Mouse (Mus musculus) cerebellum, adult 11 months (tissue): ENCODE results near the gene Eef1akmt2.

Experiments used
- DNase-seq: peaks from one replicate; pipeline ENCODE4 v3.0.0; 2022

Gene Eef1akmt2

DNA sequence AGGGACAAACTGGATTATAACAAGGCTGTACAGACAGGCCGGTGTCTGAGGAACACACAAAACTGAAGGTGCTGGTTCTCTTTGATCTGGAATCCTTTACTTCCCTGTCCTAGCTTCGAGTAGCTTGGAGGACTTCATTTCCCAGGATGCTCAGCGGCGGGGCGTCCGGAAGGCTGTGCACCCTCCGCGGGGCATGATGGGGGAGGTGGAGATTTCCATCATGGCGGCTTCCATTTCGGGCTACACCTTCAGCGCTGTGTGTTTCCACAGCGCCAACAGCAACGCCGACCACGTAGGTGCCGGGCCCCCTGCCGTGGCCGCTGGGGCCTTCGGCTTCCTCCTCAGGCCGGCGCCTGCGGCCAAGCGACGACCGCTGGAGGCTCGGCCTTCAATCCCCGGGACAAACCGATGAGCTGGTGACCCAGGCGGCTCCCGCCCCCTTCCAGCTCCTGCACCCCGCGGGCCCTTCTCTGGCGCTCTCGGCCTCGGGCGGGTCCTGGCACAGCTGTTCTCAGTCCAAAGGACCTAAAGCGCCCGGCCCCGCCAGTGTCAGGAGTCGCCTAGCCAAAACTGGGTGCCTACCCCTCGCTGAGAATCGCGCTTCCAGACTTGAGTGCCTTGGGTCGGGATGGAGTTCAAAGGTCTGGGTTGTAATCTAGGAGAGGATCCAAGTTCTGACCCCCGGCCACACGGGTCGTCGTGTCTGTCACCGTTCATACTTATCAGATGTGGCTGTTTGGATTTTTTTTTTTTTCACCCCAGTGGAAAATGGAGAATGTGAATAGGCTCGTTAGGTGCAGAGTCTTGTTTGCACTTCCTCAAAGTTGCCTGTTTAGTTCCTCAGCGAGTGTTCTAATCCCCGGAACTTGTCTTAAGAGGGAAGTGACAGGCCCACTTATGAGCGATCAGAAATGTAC, 6.8 kb upstream of the Eef1akmt2 start, which contains the start of gene Abraxas2:
Gene Abraxas2 (plus strand): TSS at position 184 of the 917 bp plus-strand sequence.
- peak; percentile 81 for DNase-seq

DNA sequence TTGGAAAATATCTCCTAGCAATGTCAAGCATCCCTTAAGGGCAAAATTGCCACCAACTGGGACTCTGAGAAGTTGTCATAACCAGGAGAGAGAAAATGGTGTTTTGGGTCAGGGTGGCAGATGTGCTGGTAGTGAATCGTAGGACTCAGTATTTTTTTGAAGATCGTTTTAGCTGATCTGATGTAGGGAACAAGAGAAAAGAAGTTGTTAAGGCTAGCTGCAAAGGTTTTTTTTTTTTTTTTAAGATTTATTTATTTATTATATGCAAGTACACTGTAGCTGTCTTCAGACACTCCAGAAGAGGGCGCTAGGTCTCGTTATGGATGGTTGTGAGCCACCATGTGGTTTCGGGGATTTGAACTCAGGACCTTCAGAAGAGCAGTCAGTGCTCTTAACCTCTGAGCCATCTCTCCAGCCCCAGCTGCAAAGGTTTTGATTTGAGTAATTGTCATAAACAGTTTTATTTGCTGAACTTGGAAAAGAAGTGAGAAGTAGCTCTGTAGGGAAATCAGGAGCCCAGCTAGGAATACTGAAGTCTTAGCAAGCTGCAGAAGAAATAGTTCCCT, 5.7 kb upstream of the Eef1akmt2 start:
- no peak for DNase-seq

DNA sequence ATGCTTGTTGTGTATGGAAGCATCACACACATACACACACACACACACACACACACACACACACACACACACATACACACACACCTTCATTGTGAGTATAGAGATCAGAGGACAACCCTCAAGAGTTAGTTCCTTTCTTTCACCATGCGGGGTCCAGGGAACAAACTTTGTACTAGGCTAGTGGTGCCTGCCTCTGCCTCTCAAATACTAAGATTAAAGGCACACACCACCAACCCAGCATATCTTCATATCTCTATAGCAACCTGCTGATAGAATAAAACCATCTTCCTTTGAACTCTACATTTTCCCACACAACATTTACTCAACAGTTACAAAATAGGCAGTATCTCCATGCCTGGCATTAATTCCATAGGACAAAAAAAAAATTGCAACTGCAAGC, 3.6 kb upstream of the Eef1akmt2 start:
- DNase-seq = no peak

DNA sequence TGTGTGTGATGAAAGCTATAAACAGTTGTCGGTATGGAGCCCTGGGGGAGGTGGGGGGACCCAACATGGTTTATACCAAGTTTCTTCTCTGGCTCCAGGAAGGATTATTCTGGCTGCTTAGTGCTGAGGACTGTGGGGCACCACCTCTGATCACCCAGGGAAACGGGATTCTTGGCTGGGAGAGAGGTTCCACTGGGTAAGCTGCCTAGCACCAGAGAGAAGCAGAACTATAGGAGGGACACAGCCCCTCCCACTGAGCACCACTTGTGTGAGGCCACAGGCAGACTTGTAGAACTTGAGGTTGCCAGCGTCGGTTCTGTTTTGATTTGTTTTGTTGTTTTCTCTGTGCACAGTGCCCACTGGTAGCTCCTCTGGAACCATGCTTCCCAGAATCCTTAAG, 1.5 kb upstream of the Eef1akmt2 start:
- no peak for DNase-seq

DNA sequence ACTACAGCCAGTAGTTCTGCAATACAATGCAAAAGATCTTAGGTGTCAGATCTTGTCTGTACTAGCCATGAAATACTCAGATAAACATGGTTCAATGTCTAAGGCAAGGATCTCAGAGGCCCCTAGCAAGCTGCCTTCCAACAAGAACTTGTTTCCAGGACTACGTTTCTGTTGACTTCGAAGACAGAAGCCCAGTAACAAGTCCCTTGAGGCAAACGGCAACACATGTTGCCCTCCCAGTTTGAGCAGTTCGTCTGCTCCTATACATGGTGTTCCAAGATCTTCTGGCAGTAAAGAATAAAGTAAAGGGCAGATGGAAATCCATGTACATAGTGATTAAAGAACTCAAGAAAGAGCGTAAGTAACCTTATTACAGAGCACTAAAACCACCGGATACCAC, 888 bp upstream of the Eef1akmt2 start:
- no peak for DNase-seq

DNA sequence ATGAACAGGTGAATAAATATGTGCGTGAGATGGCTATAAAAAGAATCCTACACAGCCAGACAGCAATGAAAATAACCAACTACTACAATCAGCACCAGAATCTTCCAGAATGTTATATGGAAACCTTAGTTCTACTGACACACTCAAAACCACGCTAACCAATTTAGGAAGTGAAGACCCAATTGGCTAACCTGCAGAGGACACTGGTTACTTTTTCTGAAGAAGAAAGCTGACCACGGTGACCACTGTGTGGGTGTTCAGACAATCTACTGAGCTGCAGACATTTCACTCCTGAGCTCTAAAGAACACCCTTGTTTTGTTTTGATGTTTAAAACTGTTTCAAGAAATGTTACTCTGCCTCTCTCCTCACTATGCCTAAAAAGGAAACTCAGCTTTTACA, 9.3 kb downstream of the Eef1akmt2 start:
- DNase-seq = no peak

DNA sequence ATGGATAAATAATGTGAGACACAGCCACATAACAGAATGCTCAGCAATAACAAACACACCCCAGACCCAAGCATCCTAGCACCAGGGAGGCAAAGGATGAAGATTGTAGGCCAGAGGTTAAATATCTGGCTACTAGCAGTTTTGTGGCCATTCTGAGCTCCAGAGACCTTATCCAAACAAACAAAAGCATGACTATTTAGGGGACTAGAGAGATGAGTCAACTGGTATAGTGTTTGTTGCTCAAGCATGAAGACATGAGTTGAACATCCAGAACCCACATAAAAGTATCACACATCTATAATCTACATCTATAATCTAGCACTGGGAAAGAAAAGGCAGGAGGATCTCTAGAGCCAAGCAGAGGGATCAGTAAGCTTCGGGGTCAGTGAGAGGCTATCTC, 10.0 kb downstream of the Eef1akmt2 start:
- DNase-seq = no peak

DNA sequence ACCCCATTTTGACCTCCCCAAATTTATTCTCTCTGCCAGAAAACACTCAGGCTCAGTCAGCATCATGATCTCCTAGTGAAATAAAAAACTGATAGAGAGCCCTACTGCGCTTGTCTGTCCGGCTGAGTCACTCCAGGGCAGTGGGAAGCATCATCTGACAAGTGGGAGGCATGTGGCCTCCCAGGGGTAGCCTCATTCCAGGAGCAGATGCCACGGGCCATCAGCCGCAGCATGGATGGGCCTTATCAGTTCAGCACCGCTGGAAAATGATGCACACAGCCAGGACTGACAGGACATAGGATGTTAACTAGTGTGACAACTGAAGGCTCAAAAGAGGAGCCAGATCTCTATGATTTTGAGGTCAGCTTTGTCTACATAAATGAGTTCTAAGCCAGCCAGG, 11.2 kb downstream of the Eef1akmt2 start:
- DNase-seq = no peak

DNA sequence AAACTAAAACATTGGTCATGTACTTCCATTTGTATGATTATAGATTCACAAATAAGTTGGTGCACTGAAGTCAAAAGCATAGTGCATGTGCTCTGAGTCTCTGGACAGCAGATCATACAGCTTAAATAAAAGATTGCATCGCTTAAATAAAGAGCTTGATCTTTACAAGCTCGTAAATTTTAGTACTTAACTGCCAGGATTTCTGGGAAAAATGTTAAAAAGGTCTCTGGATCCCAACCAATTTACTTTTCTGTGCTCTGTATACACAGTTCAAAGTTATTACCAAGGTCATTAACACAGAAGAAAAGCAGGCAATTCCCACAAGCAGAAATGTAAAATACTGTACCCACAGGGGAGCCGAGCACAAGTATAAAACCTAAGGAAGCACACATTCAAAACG, 21.5 kb downstream of the Eef1akmt2 start:
- DNase-seq = no peak

DNA sequence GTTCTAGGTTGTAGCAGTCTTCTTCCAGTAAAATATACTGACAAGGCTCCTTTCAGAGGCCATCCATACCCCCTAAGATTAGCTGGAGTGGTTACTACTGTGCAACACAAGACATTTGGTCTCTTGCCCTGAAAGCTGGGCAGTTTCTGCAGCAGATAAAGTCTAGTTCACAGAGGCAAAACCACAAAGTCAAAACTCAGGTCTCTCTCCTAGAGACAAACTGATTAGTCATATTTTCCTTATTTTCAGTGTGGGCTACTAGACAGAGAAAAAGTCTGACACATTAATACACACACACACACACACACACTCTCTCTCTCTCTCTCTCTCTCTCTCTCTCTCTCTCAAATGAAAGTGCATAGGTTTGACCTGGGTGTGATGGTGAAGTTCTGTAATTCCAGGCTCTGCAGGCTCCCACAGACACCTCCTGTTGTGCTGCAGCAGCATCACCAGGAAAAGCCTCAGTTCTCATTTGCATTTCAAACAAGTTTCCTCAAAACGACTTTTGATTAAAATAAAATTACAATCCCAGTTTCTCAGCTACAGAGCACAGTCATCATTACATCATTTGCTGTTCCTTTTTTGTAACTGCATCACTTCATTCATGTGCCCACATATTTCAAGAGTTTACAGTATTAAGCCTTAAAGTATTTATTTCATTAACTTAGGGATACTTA, 28.0 kb downstream of the Eef1akmt2 start:
- DNase-seq = no peak

DNA sequence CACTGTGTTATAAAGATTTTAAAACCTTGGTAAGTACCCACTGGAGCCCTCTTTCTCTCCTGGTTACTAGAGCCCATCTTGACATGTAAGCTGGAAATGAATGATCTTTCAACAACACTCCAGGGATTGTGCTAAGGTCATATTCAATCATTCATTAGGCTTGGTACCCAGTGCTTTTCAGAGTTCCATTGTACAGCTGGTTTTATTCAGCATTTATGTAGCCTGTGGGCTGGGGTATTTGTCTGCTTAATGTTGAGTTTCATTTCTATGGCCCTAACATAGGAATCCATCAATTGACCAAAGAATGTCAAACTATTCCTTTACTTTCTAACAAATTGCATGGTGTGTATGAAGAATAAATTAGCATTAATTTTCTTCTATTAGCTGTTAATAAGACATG, 28.6 kb downstream of the Eef1akmt2 start:
- DNase-seq = no peak

DNA sequence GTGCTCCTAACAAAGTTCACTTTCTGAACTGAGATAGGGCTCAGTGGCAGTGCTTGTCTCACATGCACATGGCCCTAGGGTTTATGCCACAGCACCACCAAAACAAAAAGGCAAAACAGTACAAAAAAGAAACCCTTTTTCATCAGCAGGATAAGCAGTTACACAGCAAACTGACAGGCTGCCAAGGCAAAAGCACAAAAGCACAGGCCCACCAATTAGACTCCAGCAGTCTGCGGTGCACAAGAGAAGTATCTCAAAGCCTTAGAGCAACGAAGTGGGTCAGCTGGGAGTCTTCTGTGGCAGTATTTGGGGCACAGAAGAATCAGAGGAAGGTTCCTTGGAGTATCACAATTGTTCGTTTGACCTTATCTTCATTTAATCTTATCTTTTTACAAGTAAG, 31.8 kb downstream of the Eef1akmt2 start:
- no peak for DNase-seq

DNA sequence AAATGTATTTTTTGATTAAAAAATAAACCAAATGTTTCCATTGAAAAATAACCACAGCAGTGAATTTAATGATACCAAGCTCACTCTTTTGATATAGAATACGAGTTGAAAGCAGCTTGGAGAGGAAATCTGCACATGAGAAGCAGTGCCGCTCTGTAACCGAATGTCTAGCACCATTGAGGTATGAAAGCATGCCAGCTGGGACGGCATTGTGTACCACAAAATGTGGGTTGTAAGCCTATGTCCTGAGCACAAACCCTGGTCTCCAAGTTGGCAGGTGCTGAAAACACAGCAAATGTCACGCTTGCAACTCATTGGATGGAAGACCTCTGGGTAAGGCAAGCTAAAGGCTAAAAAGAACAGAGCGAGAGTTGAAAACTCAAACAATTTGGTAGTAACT, 35.4 kb downstream of the Eef1akmt2 start:
- no peak for DNase-seq

DNA sequence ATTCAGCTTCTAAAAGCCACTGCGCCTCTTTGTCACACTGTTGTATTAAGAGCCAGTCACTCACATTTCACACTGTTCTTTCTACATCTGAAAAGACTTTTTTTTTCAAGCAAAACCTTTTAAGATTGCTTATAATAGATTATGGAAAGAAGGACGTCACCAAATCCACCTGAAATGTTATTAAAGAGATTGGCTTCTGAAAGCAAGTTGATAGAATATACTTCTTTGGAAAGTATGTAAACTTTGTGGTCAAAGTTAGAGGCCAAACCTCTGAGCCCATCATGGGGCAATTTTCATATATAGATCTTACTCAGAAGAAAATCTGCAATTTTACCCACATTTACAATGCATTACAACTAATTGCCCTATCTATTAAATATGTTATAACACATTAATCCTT, 35.9 kb downstream of the Eef1akmt2 start:
- DNase-seq = no peak

DNA sequence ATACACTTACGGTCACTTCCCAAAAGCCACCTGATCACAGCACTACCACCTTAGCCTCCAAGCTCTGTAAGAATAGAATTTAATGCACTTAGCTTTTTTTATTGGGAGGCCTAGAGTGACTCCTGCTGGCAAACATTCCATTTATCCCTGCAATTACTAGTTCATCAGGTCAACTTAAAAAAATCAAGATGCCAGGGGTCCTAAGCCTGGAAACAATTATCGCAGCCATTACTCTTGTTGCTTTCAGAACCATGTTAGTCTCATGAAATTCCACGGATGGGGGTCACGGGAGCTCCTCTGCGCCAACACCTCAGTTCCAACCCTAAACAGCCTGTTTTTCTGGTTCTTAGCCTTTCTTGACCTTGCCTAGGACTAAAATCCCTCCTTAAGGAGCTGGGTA, 37.4 kb downstream of the Eef1akmt2 start:
- DNase-seq = peak; percentile 6

DNA sequence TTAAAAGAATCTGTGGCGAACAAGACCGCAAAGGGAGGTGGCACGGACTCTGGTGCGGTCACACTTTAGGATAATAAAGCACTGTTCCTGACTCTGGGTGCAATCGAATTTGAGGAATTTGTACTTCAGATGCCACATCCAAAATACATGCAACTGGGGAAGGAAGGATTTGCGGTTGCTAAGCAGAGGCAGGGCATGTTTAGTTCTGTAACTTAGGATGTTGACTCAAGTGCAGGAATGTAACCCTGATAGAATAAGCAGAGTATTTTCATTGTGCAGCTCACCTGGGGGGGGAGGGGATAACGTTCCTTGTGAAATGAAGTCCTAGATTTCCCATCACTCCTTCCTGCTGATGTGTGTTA, 38.4 kb downstream of the Eef1akmt2 start:
- DNase-seq = no peak

DNA sequence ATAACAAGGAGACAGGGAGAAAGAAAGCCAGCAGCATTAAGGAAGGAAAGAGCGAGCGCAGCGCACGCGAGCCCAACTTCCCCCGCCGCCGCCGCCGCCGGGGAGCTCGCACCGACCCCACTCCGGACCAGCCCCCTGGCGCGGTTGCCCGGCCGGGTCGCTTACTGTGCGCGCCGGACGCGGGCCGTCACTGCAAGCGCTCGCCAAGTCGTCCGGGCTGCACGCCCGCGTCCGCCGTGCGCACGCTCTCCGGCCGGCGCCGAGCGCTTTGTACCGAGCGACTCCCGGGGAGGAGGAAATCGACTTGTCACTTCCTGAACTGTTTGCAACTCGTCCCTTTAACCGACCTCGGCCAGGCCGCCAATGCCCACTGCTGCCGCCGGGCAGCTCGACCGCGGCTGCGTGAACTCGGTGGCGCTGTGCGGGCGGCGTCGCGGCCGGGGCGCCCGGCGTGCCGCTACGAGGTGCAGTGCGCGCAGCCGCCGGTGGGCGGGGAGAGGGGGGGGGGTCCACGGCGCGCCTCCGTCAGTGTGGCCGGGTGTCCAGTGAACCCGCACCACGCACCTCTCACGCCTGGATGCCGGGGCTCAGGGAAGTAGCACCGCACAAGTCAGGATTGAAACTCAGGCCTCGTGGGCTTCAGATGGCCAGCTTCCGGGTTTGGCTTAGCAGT, 38.9 kb downstream of the Eef1akmt2 start, which contains the start of gene Fam53b:
Gene Fam53b (minus strand): TSS at position 471 of the 673 bp plus-strand sequence.
- peak; percentile 79 for DNase-seq

DNA sequence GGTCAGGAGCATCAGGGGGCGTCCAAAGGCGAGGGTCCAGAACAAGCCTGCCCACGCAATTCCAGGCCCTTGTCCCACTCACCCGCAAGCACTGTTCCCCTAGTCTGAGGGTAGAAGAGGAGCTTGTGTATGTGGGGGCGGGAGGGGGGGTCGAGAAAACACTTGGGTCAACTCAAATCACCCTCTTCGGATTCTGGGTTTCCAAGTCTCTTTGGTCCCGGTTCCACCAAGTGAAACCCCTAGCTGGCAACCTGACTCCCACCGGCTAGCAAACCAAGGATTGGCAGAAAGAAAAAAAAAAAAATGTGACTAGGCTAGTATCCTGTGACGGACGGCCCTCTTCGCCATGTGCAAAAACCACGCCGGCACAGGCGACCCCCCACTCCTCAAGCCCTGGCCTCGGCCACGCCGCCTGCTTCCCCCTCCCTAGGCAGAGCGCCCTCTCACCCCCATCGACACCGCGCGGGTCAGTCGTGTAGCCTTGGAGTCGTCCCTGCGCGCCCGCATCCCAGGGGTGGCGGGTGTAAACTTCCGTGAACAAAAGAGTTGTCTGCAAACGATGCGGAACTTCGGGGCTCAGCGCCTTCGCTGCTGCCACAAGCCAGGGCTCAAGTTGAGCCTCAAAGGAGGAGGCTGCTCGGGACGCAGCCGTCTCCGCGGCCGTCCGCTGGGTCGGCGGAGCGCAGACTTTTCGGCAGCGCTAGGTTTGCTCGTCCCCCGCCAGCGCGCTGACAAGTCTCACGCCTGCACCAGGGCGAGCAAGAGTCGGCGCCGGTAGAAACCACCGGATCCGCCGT, 39.7 kb downstream of the Eef1akmt2 start:
- DNase-seq = peak; percentile 58

DNA sequence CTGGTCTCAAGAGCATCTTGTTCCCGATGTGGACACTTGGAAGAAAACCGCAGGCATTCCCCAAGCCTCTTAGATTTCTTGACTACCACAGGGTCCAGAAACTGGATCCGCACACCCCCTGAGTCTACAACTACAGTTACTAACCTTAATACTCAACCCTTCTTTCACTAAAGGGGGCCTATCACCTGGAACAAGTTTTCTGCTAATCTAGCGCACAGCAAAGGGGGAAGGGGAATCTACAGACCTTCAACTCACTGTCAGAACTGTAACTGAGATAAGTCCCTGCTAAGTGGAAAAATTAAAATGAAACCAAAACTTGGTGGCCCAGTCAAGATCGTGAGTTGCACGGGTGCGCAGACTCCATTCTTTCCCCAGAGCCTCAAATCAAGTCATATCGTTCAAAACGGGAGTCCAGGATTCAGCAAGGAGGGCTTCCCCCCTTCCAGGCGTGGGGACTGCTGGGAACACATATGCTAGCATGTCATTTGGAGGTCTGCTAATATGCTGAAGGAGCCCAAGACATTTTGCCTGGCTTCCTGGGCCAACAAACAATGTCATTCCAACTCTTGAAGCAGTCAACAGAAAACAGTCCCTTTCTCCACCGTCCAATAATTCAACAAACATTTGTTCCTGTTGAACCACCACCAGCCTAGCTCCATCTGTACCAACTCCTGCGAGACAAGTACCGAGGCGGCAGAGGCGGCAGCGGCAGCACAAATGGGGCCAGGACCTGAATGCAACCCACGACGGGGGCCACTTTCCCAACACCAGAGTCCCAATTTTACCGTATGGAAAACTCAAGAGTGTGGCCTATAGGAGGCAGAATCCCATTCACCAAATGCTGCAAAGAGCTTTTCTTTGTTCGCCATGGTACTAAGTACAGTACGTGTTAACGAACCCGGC, 40.5 kb downstream of the Eef1akmt2 start:
- DNase-seq = peak; percentile 52

DNA sequence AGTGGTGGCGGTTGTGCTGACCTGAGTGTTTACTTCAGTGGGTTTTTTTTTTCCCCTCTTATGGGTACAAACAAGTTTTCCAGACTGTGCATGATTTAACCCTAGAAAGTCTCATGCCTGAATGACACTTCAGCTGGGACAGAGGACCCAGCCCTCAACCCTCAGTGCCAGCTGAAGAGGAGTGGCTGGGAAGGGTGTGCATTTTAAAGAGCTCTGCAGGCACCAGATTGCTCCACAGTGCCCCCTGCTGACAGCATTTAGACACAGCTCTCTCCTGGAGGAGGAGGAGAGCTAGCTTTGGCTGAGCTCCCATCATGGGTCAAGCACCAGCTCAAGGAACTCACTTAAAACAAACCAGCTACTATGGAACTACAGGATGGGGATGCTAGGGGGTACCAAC, 41.6 kb downstream of the Eef1akmt2 start:
- peak; percentile 92 for DNase-seq

DNA sequence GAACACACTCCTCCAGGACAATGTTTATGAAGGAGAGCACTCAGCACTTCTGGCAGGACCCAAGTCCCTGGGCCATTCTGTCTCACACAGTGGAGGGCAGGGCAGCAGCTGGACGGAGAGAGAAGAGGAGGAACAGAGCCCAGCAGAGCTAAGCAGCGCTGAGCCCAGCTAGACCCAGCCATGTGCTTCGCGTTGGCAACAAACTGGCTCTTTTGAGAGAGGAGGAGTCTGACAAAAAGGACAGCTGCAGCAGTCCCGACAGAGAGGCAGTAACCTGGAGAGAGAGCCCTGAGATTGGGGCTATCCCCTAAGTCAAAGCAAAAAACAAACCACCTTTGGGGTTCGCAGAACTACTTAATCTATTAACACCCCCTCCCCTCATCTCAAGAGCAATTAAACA, 42.1 kb downstream of the Eef1akmt2 start:
- DNase-seq = peak; percentile 51
